Mouse (Mus musculus) stomach, postnatal 0 days (tissue): ENCODE results near the gene Dok3. TPM values are rescaled to one million over a fixed set of nuclear protein-coding genes. Genes with fewer than 3 reads are reported as not detected.

Source experiments
- ATAC-seq: fragments of 200-750 bp; cut with Nextera tagmentation; 2 replicates; pipeline ENCODE4 v1.8.0; 2017; ENCODE audit not compliant: low FRiP score, low TSS enrichment
- DNase-seq: peaks from one replicate; pipeline ENCODE4 v3.0.0-alpha.2; 2016; ENCODE audit warnings: low spot score
- H3K27ac ChIP-seq: fragments of 300-500 bp; sonication (generic); replicated peaks from 2 replicates; pipeline ENCODE4 v1.5.1; 2014; ENCODE audit warnings: mild to moderate bottlenecking, control low read depth
- H3K27me3 ChIP-seq: fragments of 300-500 bp; sonication (generic); 2 replicates; pipeline ENCODE4 v1.6.1; 2014; ENCODE audit warnings: low read length; ENCODE audit not compliant: control insufficient read depth, insufficient read depth
- H3K36me3 ChIP-seq: fragments of 300-500 bp; sonication (generic); 2 replicates; pipeline ENCODE4 v1.6.1; 2014; ENCODE audit warnings: low read length, mixed read lengths; ENCODE audit not compliant: control insufficient read depth, insufficient read depth
- H3K4me1 ChIP-seq: fragments of 300-500 bp; sonication (generic); replicated peaks from 2 replicates; pipeline ENCODE4 v1.6.1; 2014; ENCODE audit warnings: antibody characterized with exemption; ENCODE audit not compliant: control insufficient read depth, insufficient read depth
- H3K4me2 ChIP-seq: fragments of 300-500 bp; sonication (generic); replicated peaks from 2 replicates; pipeline ENCODE4 v1.6.1; 2014; ENCODE audit warnings: low read depth, mild to moderate bottlenecking, control low read depth, moderate library complexity
- H3K4me3 ChIP-seq: fragments of 300-500 bp; sonication (generic); 2 replicates; pipeline ENCODE4 v1.5.1; 2014; ENCODE audit warnings: low read depth, low read length, control low read depth
- H3K9ac ChIP-seq: fragments of 300-500 bp; sonication (generic); 2 replicates; pipeline ENCODE4 v1.6.1; 2014; ENCODE audit warnings: mild to moderate bottlenecking, low read length, control low read depth, mixed read lengths
- H3K9me3 ChIP-seq: fragments of 300-500 bp; sonication (generic); 2 replicates; pipeline ENCODE4 v1.6.1; 2016; ENCODE audit warnings: low read length; ENCODE audit not compliant: control insufficient read depth
- CTCF ChIP-seq: IDR thresholded peaks from 2 replicates; pipeline ENCODE4 v1.5.1; 2016; ENCODE audit warnings: antibody characterized with exemption, low read depth, mild to moderate bottlenecking, moderate library complexity
- EP300 ChIP-seq: optimal IDR thresholded peaks from 2 replicates; pipeline ENCODE3; 2016; ENCODE audit warnings: antibody characterized with exemption
- WGBS: fragments of 180-500 bp; shearing (Covaris S2); extraction: QIAGEN DNeasy Blood & Tissue Kit; methylation state at CpG from one replicate; pipeline ENCODE4 v1.1.7; 2014; 5-methylcytosine and 5-hydroxymethylcytosine counted together
- polyA plus RNA-seq: library from polyadenylated mRNA; unstranded; fragments of >200 nt; fragmentation: Nextera tagmentation; extraction: Ambion mirVana; gene quantifications from 2 replicates; pipeline ENCODE4 v1.2.1, GENCODE M21; 2015

Gene Dok3
- polyA plus RNA-seq, 1 experiment from 2014 or later: 1.3 TPM

- Histone ChIP-seq H3K9ac (no peak overlapping the region), H3K9me3 (no peaks in the 10 kb centered on the region), H3K4me2 (peak overlapping the region; percentile 68), H3K4me1 (peaks cover 14% of the 10 kb centered on the region), H3K27me3 (no peaks in the 10 kb centered on the region), H3K27ac (no peak overlapping the region), H3K4me3 (peak overlapping the region; percentile 90), H3K36me3 (peaks cover 3% of the 10 kb centered on the region)
- ATAC-seq (no peak), DNase-seq (no peak)
- WGBS: 36% methylated on average over 9 of the region's 9 CpGs
- no peak for TF ChIP-seq CTCF
- no peak for TF ChIP-seq EP300
Observed at GRCm38 (mm10) chr13:55513828-55514227, 15.3 kb downstream of the Dok3 start.

- Histone ChIP-seq H3K4me3 (peak within 1 kb of the TSS; percentile 90), H3K4me2 (peak within 1 kb of the TSS; percentile 68), H3K4me1 (peaks cover 14% of the 10 kb centered on the region), H3K9ac (peak within 1 kb of the TSS; percentile 93), H3K36me3 (peaks cover 7% of the 10 kb centered on the region), H3K27me3 (no peaks in the 10 kb centered on the region), H3K9me3 (no peaks in the 10 kb centered on the region), H3K27ac (peak within 1 kb of the TSS; percentile 92)
- WGBS: under 1% methylated on average over 55 of the region's 55 CpGs
- TF ChIP-seq EP300 (no peak), CTCF (peak; percentile 89)
- ATAC-seq (peak; percentile 62), DNase-seq (peak; percentile 90)
Observed at GRCm38 (mm10) chr13:55513111-55513748, 15.9 kb downstream of the Dok3 start, which contains the start of gene Pdlim7. Gene Pdlim7, minus strand, starts transcription at chr13:55513676.

GRCm38 (mm10) chr13:55512379-55513031, 16.6 kb downstream of the Dok3 start:
- peak; percentile 20 for TF ChIP-seq EP300
- no peak for TF ChIP-seq CTCF
- WGBS: 2% methylated on average over 24 of the region's 25 CpGs
- H3K9ac ChIP-seq: peak overlapping the region; percentile 93
- no peaks in the 10 kb centered on the region for H3K27me3 ChIP-seq
- H3K27ac ChIP-seq: peak overlapping the region; percentile 92
- H3K36me3 ChIP-seq: peaks cover 11% of the 10 kb centered on the region
- ATAC-seq (peak; percentile 46), DNase-seq (peak; percentile 64)
- peaks cover 14% of the 10 kb centered on the region for H3K4me1 ChIP-seq
- peak overlapping the region; percentile 90 for H3K4me3 ChIP-seq
- peak overlapping the region; percentile 68 for H3K4me2 ChIP-seq
- H3K9me3 ChIP-seq: no peaks in the 10 kb centered on the region

- WGBS: 23% methylated on average over 5 of the region's 5 CpGs
- Histone ChIP-seq H3K27me3 (no peaks in the 10 kb centered on the region), H3K4me2 (peak overlapping the region; percentile 68), H3K4me1 (peaks cover 14% of the 10 kb centered on the region), H3K27ac (peak overlapping the region; percentile 92), H3K36me3 (peaks cover 19% of the 10 kb centered on the region), H3K9me3 (no peaks in the 10 kb centered on the region), H3K4me3 (peak overlapping the region; percentile 90), H3K9ac (peak overlapping the region; percentile 93)
- ATAC-seq: no peak; the same call in none of the 2 replicates
- TF ChIP-seq CTCF: no peak
- no peak for TF ChIP-seq EP300
- no peak for DNase-seq
Observed at GRCm38 (mm10) chr13:55511492-55511861, 17.6 kb downstream of the Dok3 start.

- H3K9ac ChIP-seq: peak overlapping the region; percentile 93
Observed at GRCm38 (mm10) chr13:55510668-55511491, 18.2 kb downstream of the Dok3 start.

More at GRCm38 (mm10) chr13:55510668-55511491, 18.2 kb downstream of the Dok3 start:
- ATAC-seq: peak; percentile 78
- DNase-seq: peak; percentile 85
- peaks cover 14% of the 10 kb centered on the region for H3K4me1 ChIP-seq
- H3K27me3 ChIP-seq: no peaks in the 10 kb centered on the region
- H3K4me2 ChIP-seq: peak overlapping the region; percentile 68
- H3K36me3 ChIP-seq: peaks cover 25% of the 10 kb centered on the region
- peak; percentile 49; the same call in 1 of the 2 replicates for TF ChIP-seq CTCF
- peak; percentile 78 for TF ChIP-seq EP300
- peak overlapping the region; percentile 90; the same call in 1 of the 2 replicates for H3K4me3 ChIP-seq
- peak overlapping the region; percentile 92 for H3K27ac ChIP-seq
- WGBS: 8% methylated on average over 6 of the region's 6 CpGs
- H3K9me3 ChIP-seq: no peaks in the 10 kb centered on the region
